Mouse (Mus musculus) embryonic facial prominence, embryonic 15.5 days (tissue): ENCODE data around the gene Kiss1r. TPM values are rescaled to one million over a fixed set of nuclear protein-coding genes. Genes with fewer than 3 reads are reported as not detected.
"Not testable (repeated sequence)": the region's sequence is repeated elsewhere in the genome, so short reads cannot be mapped to it uniquely, and the experiment has no call there.

Source experiments
- ATAC-seq: fragments of 200-750 bp; cut with Nextera tagmentation; 2 replicates; pipeline ENCODE4 v1.8.0; 2017; ENCODE audit warnings: low read depth, moderate TSS enrichment; ENCODE audit not compliant: insufficient number of reproducible peaks, low FRiP score, low TSS enrichment
- H3K27ac ChIP-seq: fragments of 300-500 bp; sonication (generic); replicated peaks from 2 replicates; pipeline ENCODE4 v1.5.1; 2015; ENCODE audit warnings: mild to moderate bottlenecking, inconsistent platforms
- H3K27me3 ChIP-seq: fragments of 300-500 bp; sonication (generic); 2 replicates; pipeline ENCODE4 v1.6.1; 2015; ENCODE audit warnings: inconsistent platforms
- H3K36me3 ChIP-seq: fragments of 300-500 bp; sonication (generic); 2 replicates; pipeline ENCODE4 v1.6.1; 2015; ENCODE audit warnings: mild to moderate bottlenecking, inconsistent platforms
- H3K4me1 ChIP-seq: fragments of 300-500 bp; sonication (generic); 2 replicates; pipeline ENCODE4 v1.6.1; 2015; ENCODE audit warnings: inconsistent platforms
- H3K4me2 ChIP-seq: fragments of 300-500 bp; sonication (generic); replicated peaks from 2 replicates; pipeline ENCODE4 v1.6.1; 2015; ENCODE audit warnings: mild to moderate bottlenecking, inconsistent platforms
- H3K4me3 ChIP-seq: fragments of 300-500 bp; sonication (generic); replicated peaks from 2 replicates; pipeline ENCODE4 v1.5.1; 2015; ENCODE audit warnings: mild to moderate bottlenecking, inconsistent platforms
- H3K9ac ChIP-seq: fragments of 300-500 bp; sonication (generic); 2 replicates; pipeline ENCODE4 v1.6.1; 2015; ENCODE audit warnings: inconsistent platforms
- H3K9me3 ChIP-seq: fragments of 300-500 bp; sonication (generic); replicated peaks from 2 replicates; pipeline ENCODE4 v1.6.1; 2016; ENCODE audit warnings: inconsistent platforms
- WGBS: fragments of 180-500 bp; shearing (Covaris S2); methylation state at CpG from one replicate; pipeline ENCODE4 v1.1.7; 2015; 5-methylcytosine and 5-hydroxymethylcytosine counted together
- polyA plus RNA-seq: library from polyadenylated mRNA; unstranded; fragments of >200 nt; fragmentation: Nextera tagmentation; extraction: Ambion mirVana; gene quantifications from 2 replicates; pipeline ENCODE4 v1.2.1, GENCODE M21; 2015

Gene Kiss1r
- polyA plus RNA-seq, 1 experiment from 2014 or later, result 1.4 TPM

DNA sequence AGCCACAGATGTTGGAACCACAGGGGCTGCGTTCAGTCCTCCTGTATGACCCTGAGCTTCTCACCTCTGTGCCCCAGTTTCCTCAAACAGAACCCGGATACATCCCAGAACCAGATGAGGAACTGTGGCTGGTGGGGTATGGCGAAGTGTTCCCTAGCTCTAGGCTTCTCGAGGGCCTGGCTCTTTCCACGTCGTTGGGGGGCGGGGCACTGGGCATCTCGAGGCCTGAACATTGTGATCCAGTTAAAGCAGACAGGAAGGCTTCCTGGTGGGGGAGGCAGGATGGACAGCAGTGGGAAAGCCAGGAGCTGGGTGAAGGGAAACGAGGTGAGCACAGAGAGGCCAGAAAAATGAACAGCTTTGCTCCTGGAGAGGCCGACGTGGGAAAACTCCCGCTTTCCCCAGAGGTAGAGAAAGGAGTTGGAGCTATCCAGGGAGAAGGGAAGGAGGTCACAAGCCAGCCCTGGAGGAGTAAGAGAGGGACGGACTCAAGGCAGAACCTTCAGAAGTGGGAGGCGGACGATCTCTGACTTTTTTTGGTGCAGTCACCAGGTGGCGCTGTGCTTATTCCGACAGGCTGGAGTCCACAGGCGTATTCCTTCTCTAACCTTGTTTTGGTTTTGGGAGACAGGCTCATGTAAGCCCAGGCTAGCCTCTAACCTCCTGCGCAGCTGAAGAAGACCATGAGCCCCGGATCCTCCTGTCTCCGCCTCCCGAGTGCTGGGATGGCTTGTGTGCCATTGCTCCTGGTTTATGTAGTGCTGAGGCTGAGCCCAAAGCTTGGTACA is 33.3 kb upstream of the Kiss1r start:
- Histone ChIP-seq H3K27me3 (peaks cover 7% of the 10 kb centered on the region; the same call in 1 of the 2 replicates), H3K9me3 (no peaks in the 10 kb centered on the region), H3K36me3 (no peaks in the 10 kb centered on the region), H3K9ac (no peak overlapping the region), H3K4me2 (no peak overlapping the region; the same call in 1 of the 2 replicates), H3K4me3 (no peak overlapping the region), H3K27ac (no peak overlapping the region), H3K4me1 (peaks cover 34% of the 10 kb centered on the region)
- ATAC-seq, result no peak
- WGBS, result 15% methylated on average over 22 of the region's 22 CpGs

DNA sequence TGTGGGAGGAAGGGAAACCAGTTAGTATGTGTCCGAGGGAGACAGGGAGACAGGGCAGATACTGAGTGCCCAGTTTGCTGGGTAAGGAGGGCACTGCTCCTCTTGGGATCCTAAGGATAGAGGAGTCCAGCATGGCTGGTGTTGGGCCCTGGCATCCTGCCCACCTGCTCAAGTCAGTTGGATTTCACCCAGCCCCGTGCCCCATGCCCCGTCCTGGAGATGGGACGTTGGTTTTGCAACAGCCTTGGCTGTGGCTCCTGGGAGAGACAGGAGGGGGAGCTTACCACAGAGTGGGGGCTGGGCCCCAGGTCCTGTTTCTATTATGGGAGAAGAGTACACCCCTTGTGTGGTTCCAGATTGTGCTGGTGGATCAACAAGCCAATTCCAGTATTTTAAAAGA is 32.3 kb upstream of the Kiss1r start:
- H3K27ac ChIP-seq, result no peak overlapping the region
- H3K4me2 ChIP-seq, result no peak overlapping the region
- no peak for ATAC-seq
- H3K4me3 ChIP-seq, result no peak overlapping the region
- 69% methylated on average over 4 of the region's 4 CpGs for WGBS
- H3K36me3 ChIP-seq, result no peaks in the 10 kb centered on the region
- H3K9ac ChIP-seq, result no peak overlapping the region
- H3K27me3 ChIP-seq, result peaks cover 7% of the 10 kb centered on the region; the same call in 1 of the 2 replicates
- H3K9me3 ChIP-seq, result no peaks in the 10 kb centered on the region
- peaks cover 34% of the 10 kb centered on the region for H3K4me1 ChIP-seq

- H3K27me3 ChIP-seq, ATAC-seq, H3K4me3 ChIP-seq, H3K9me3 ChIP-seq, H3K27ac ChIP-seq, H3K4me2 ChIP-seq, H3K36me3 ChIP-seq, H3K9ac ChIP-seq: not testable (repeated sequence)
- H3K4me1 ChIP-seq, result peaks cover 34% of the 10 kb centered on the region
- WGBS, result 66% methylated on average over 3 of the region's 3 CpGs
Observed at GRCm38 (mm10) chr10:79884938-79885337, 31.8 kb upstream of the Kiss1r start.

DNA sequence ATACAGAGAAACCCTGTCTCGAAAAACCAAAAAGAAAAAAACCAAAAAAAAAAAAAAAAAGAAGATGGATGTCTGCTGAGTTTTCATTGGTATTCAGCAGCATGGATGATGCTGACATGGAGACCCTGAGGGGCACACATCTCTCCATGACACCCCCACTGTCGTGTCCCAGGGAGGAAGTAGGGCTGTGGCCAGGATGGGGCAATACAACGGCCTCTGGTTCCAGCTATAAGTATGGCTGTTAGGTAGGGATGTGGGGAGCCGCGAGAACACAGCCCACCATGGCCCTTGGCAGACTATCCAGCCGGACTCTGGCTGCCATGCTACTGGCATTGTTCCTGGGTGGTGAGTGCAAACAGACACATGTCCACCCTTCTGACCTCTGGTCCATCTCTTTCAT is 30.7 kb upstream of the Kiss1r start, which contains the start of gene Elane:
Gene Elane, plus strand, starts transcription at position 194 of the 400 bp plus-strand sequence.
- WGBS, result 78% methylated on average over 6 of the region's 6 CpGs
- no peak within 1 kb of the TSS for H3K27ac ChIP-seq
- H3K4me2 ChIP-seq, result no peak within 1 kb of the TSS
- H3K27me3 ChIP-seq, result peaks cover 7% of the 10 kb centered on the region; the same call in 1 of the 2 replicates
- no peak for ATAC-seq
- no peak within 1 kb of the TSS for H3K9ac ChIP-seq
- peaks cover 27% of the 10 kb centered on the region for H3K4me1 ChIP-seq
- no peaks in the 10 kb centered on the region for H3K36me3 ChIP-seq
- no peaks in the 10 kb centered on the region for H3K9me3 ChIP-seq
- H3K4me3 ChIP-seq, result no peak within 1 kb of the TSS

- Histone ChIP-seq H3K4me1 (peaks cover 25% of the 10 kb centered on the region), H3K9ac (no peak overlapping the region), H3K27me3 (peaks cover 7% of the 10 kb centered on the region; the same call in 1 of the 2 replicates), H3K36me3 (no peaks in the 10 kb centered on the region), H3K4me2 (no peak overlapping the region), H3K27ac (no peak overlapping the region), H3K4me3 (no peak overlapping the region), H3K9me3 (no peaks in the 10 kb centered on the region)
- WGBS, result 80% methylated on average over 8 of the region's 8 CpGs
- no peak for ATAC-seq
Observed at GRCm38 (mm10) chr10:79886611-79887010, 30.2 kb upstream of the Kiss1r start.

GRCm38 (mm10) chr10:79889386-79889785 is 27.4 kb upstream of the Kiss1r start:
- peaks cover 2% of the 10 kb centered on the region; the same call in 1 of the 2 replicates for H3K36me3 ChIP-seq
- ATAC-seq, result no peak
- 75% methylated on average over 2 of the region's 2 CpGs for WGBS
- no peaks in the 10 kb centered on the region for H3K9me3 ChIP-seq
- 0 out of 2 replicates have a peak, but pooled peaks cover 4% of the 10 kb centered on the region for H3K4me1 ChIP-seq
- no peaks in the 10 kb centered on the region for H3K27me3 ChIP-seq
- H3K9ac ChIP-seq, result no peak overlapping the region
- H3K27ac ChIP-seq, result no peak overlapping the region
- no peak overlapping the region for H3K4me3 ChIP-seq
- H3K4me2 ChIP-seq, result no peak overlapping the region

DNA sequence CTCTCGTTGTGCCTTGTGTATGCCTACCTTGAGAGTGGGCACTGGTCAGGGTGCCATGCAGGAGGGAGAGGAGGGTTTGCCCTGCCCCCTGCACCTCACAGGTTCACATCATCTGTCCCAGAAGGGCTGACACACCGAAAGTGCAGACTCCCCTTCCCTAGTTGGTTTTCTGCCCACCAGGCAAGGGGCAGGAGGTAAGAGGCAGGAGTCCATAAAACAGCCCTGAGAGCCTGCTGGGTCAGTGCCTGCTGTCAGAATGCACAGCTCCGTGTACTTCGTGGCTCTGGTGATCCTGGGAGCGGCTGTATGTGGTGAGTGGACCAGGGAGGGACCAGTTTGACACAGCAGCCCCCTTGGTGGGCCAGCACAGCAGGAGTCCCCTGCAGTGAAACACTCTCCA is 26.1 kb upstream of the Kiss1r start, which contains the start of gene Cfd:
Gene Cfd, plus strand, starts transcription at position 184 of the 400 bp plus-strand sequence.
- 36% methylated on average over 5 of the region's 5 CpGs for WGBS
- no peak within 1 kb of the TSS for H3K9ac ChIP-seq

DNA sequence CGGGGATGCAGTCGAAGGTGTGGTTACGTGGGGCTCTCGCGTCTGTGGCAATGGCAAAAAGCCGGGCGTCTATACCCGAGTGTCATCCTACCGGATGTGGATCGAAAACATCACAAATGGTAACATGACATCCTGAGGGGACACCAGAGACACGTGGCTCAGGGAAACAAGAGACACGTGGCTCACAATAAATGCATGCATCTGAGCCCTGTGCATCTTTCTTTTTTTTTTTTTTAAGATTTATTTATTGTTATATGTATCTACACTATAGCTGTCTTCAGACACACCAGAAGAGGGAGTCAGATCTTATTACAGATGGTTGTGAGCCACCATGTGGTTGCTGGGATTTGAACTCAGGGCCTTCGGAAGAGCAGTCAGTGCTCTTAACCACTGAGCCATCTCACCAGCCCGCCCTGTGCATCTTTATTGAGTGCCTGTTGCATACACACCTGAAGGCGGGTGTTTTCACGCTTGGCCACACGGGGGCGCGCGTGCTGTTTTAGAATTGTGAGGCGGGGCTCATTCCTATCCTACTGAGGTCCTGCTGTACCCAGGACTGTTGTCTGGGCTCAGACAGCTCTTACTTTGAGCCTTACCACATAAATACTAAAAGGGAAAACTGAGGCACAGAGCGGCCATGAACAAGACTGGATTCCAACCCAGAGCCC is 24.2 kb upstream of the Kiss1r start:
- H3K4me3 ChIP-seq, H3K27me3 ChIP-seq, ATAC-seq, H3K9me3 ChIP-seq, H3K27ac ChIP-seq, H3K9ac ChIP-seq, H3K4me2 ChIP-seq, H3K4me1 ChIP-seq: not testable (repeated sequence)
- 40% methylated on average over 22 of the region's 22 CpGs for WGBS
- peaks cover 32% of the 10 kb centered on the region for H3K36me3 ChIP-seq

More for the DNA sequence above, 26.1 kb upstream of the Kiss1r start, which contains the start of gene Cfd:
- Histone ChIP-seq H3K4me1 (0 out of 2 replicates have a peak, but pooled peaks cover 4% of the 10 kb centered on the region), H3K9me3 (no peaks in the 10 kb centered on the region), H3K4me2 (no peak within 1 kb of the TSS), H3K27me3 (no peaks in the 10 kb centered on the region), H3K27ac (no peak within 1 kb of the TSS), H3K36me3 (peaks cover 12% of the 10 kb centered on the region), H3K4me3 (no peak within 1 kb of the TSS)
- ATAC-seq, result no peak

DNA sequence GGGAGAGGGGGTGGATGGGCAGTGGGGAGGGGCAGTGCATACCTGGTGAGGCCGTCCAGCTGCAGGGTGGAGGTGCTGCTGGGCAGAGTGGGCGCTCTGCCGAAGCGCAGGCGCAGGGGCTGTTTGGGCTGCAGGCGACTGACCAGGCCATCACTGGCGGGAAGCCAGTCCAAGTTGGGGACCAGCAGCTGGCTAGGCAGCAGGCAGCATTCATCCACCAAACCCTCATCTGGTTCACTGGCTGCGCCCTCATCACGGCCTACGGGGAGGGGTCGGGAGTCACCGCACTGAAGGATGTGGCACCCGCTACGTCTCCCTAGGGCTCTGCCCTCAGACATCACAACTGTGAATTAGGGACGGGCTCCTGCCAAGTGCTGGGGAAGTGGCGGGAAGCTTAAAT is 20.5 kb upstream of the Kiss1r start:
- Histone ChIP-seq H3K9ac (no peak overlapping the region), H3K4me2 (no peak overlapping the region), H3K27me3 (no peaks in the 10 kb centered on the region), H3K4me1 (0 out of 2 replicates have a peak, but pooled peaks cover 4% of the 10 kb centered on the region), H3K4me3 (no peak overlapping the region), H3K9me3 (no peaks in the 10 kb centered on the region), H3K36me3 (peaks cover 63% of the 10 kb centered on the region), H3K27ac (no peak overlapping the region)
- ATAC-seq, result no peak
- WGBS, result 88% methylated on average over 16 of the region's 16 CpGs

DNA sequence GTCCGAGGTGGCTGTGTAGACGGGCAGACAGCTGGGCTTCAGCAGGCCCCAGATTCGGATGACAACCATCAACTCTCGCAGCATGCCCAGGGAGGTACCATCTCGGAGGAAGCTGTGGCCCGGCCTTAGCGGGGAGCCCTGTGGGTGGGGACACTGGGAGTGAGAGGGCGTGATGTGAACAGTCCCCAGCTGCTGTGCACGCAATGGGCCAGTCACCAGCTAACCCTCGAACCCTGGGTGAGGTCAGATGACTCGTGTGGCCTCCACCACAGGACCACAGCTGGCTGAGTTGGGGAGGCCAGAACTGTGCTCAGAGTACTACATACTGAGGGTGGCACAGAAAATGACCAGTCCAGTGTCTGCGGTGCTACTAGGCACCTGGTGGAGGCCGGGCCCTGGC is 20.0 kb upstream of the Kiss1r start:
- 0 out of 2 replicates have a peak, but pooled peaks cover 4% of the 10 kb centered on the region for H3K4me1 ChIP-seq
- 83% methylated on average over 13 of the region's 13 CpGs for WGBS
- H3K27ac ChIP-seq, result no peak overlapping the region
- H3K27me3 ChIP-seq, result no peaks in the 10 kb centered on the region
- H3K9ac ChIP-seq, result no peak overlapping the region
- no peak overlapping the region for H3K4me2 ChIP-seq
- ATAC-seq, result no peak
- H3K9me3 ChIP-seq, result no peaks in the 10 kb centered on the region
- no peak overlapping the region for H3K4me3 ChIP-seq
- H3K36me3 ChIP-seq, result peaks cover 63% of the 10 kb centered on the region
